Mouse (Mus musculus): ENCODE measurements around the gene Arhgap18. TPM values are rescaled to one million over a fixed set of nuclear protein-coding genes. Genes with fewer than 3 reads are reported as not detected.
A peak's percentile ranks its signal among the peaks of the same experiment; 100 is the strongest.

Arhgap18 gene
- polyA plus RNA-seq, 1 experiment from 2014 or later = 40.0 TPM

GRCm38 (mm10) chr10:26771938-26772623 is 18.9 kb downstream of the Arhgap18 start:
- Histone ChIP-seq H3K36me3 (ENCODE audit: control insufficient read depth, insufficient read depth, low read length) (no peaks in the 10 kb centered on the region), H3K9me3 (ENCODE audit: control insufficient read depth, low read length) (no peaks in the 10 kb centered on the region), H3K4me1 (replicated peaks; ENCODE audit: control insufficient read depth, insufficient read depth, low read length) (0 out of 2 replicates have a peak, but pooled peaks cover 3% of the 10 kb centered on the region), H3K4me2 (ENCODE audit: low read length) (peak overlapping the region; percentile 78), H3K4me3 (ENCODE audit: low read depth, low read length) (peak overlapping the region; percentile 58), H3K27ac (ENCODE audit: low read depth) (peak overlapping the region; percentile 87), H3K9ac (ENCODE audit: low read length) (peak overlapping the region; percentile 46), H3K27me3 (replicated peaks; ENCODE audit: control insufficient read depth, insufficient read depth, low read length) (no peaks in the 10 kb centered on the region)
- WGBS = 8% methylated on average over 15 of the region's 15 CpGs
- peak; percentile 95 for ATAC-seq (replicated peaks; ENCODE audit: low FRiP score, low TSS enrichment, low read depth)
- DNase-seq (ENCODE audit: low spot score) = peak; percentile 82

- H3K4me3 ChIP-seq (ENCODE audit: low read depth, low read length) = peak overlapping the region; percentile 58
- WGBS = 2% methylated on average over 22 of the region's 22 CpGs
- H3K27ac ChIP-seq (ENCODE audit: low read depth) = peak overlapping the region; percentile 87
- peak overlapping the region; percentile 46 for H3K9ac ChIP-seq (ENCODE audit: low read length)
- DNase-seq (ENCODE audit: low spot score) = peak; percentile 81
- peak overlapping the region; percentile 78 for H3K4me2 ChIP-seq (ENCODE audit: low read length)
- no peaks in the 10 kb centered on the region for H3K27me3 ChIP-seq (replicated peaks; ENCODE audit: control insufficient read depth, insufficient read depth, low read length)
- no peaks in the 10 kb centered on the region for H3K9me3 ChIP-seq (ENCODE audit: control insufficient read depth, low read length)
- ATAC-seq (replicated peaks; ENCODE audit: low FRiP score, low TSS enrichment, low read depth) = peak; percentile 58
- no peaks in the 10 kb centered on the region for H3K36me3 ChIP-seq (ENCODE audit: control insufficient read depth, insufficient read depth, low read length)
- 0 out of 2 replicates have a peak, but pooled peaks cover 3% of the 10 kb centered on the region for H3K4me1 ChIP-seq (replicated peaks; ENCODE audit: control insufficient read depth, insufficient read depth, low read length)
Measured at GRCm38 (mm10) chr10:26772624-26773540, 19.7 kb downstream of the Arhgap18 start.

GRCm38 (mm10) chr10:26773541-26773940 is 20.3 kb downstream of the Arhgap18 start:
- Histone ChIP-seq H3K9ac (ENCODE audit: low read length) (peak overlapping the region; percentile 46; the same call in 1 of the 2 replicates), H3K27ac (ENCODE audit: low read depth) (peak overlapping the region; percentile 87), H3K4me1 (replicated peaks; ENCODE audit: control insufficient read depth, insufficient read depth, low read length) (0 out of 2 replicates have a peak, but pooled peaks cover 3% of the 10 kb centered on the region), H3K9me3 (ENCODE audit: control insufficient read depth, low read length) (no peaks in the 10 kb centered on the region), H3K4me2 (ENCODE audit: low read length) (peak overlapping the region; percentile 78), H3K36me3 (ENCODE audit: control insufficient read depth, insufficient read depth, low read length) (no peaks in the 10 kb centered on the region), H3K27me3 (replicated peaks; ENCODE audit: control insufficient read depth, insufficient read depth, low read length) (no peaks in the 10 kb centered on the region), H3K4me3 (ENCODE audit: low read depth, low read length) (peak overlapping the region; percentile 58)
- no peak for ATAC-seq (replicated peaks; ENCODE audit: low FRiP score, low TSS enrichment, low read depth)
- 45% methylated on average over 5 of the region's 5 CpGs for WGBS
- DNase-seq (ENCODE audit: low spot score) = no peak

- Histone ChIP-seq H3K27ac (ENCODE audit: low read depth) (peak overlapping the region; percentile 87), H3K4me3 (ENCODE audit: low read depth, low read length) (peak overlapping the region; percentile 58), H3K27me3 (replicated peaks; ENCODE audit: control insufficient read depth, insufficient read depth, low read length) (no peaks in the 10 kb centered on the region), H3K4me2 (ENCODE audit: low read length) (peak overlapping the region; percentile 78), H3K9me3 (ENCODE audit: control insufficient read depth, low read length) (no peaks in the 10 kb centered on the region), H3K4me1 (replicated peaks; ENCODE audit: control insufficient read depth, insufficient read depth, low read length) (0 out of 2 replicates have a peak, but pooled peaks cover 3% of the 10 kb centered on the region), H3K9ac (ENCODE audit: low read length) (no peak overlapping the region), H3K36me3 (ENCODE audit: control insufficient read depth, insufficient read depth, low read length) (no peaks in the 10 kb centered on the region)
- 46% methylated on average over 1 of the region's 1 CpGs for WGBS
- ATAC-seq (replicated peaks; ENCODE audit: low FRiP score, low TSS enrichment, low read depth) (no peak), DNase-seq (ENCODE audit: low spot score) (no peak)
Measured at GRCm38 (mm10) chr10:26774266-26774665, 21.0 kb downstream of the Arhgap18 start.

- Histone ChIP-seq H3K4me1 (replicated peaks; ENCODE audit: control insufficient read depth, insufficient read depth, low read length) (peaks cover 11% of the 10 kb centered on the region), H3K9me3 (ENCODE audit: control insufficient read depth, low read length) (no peaks in the 10 kb centered on the region), H3K4me2 (ENCODE audit: low read length) (no peak overlapping the region), H3K27ac (ENCODE audit: low read depth) (no peak overlapping the region), H3K4me3 (ENCODE audit: low read depth, low read length) (no peak overlapping the region), H3K36me3 (ENCODE audit: control insufficient read depth, insufficient read depth, low read length) (no peaks in the 10 kb centered on the region), H3K9ac (ENCODE audit: low read length) (no peak overlapping the region), H3K27me3 (replicated peaks; ENCODE audit: control insufficient read depth, insufficient read depth, low read length) (no peaks in the 10 kb centered on the region)
- DNase-seq (ENCODE audit: low spot score) = no peak
- no peak for ATAC-seq (replicated peaks; ENCODE audit: low FRiP score, low TSS enrichment, low read depth)
Measured at GRCm38 (mm10) chr10:26776443-26776842, 23.2 kb downstream of the Arhgap18 start.

- no peaks in the 10 kb centered on the region for H3K27me3 ChIP-seq (replicated peaks; ENCODE audit: control insufficient read depth, insufficient read depth, low read length)
- no peak overlapping the region for H3K27ac ChIP-seq (ENCODE audit: low read depth)
- no peak overlapping the region for H3K9ac ChIP-seq (ENCODE audit: low read length)
- H3K36me3 ChIP-seq (ENCODE audit: control insufficient read depth, insufficient read depth, low read length) = no peaks in the 10 kb centered on the region
- peaks cover 8% of the 10 kb centered on the region for H3K4me1 ChIP-seq (replicated peaks; ENCODE audit: control insufficient read depth, insufficient read depth, low read length)
- H3K9me3 ChIP-seq (ENCODE audit: control insufficient read depth, low read length) = no peaks in the 10 kb centered on the region
- 21% methylated on average over 3 of the region's 3 CpGs for WGBS
- ATAC-seq (replicated peaks; ENCODE audit: low FRiP score, low TSS enrichment, low read depth) (no peak), DNase-seq (ENCODE audit: low spot score) (no peak)
- H3K4me3 ChIP-seq (ENCODE audit: low read depth, low read length) = no peak overlapping the region
- 0 out of 2 replicates have a peak overlapping the region, but pooled peaks have one; percentile 3 for H3K4me2 ChIP-seq (ENCODE audit: low read length)
Measured at GRCm38 (mm10) chr10:26780581-26780980, 27.4 kb downstream of the Arhgap18 start.

GRCm38 (mm10) chr10:26789680-26790079 is 36.5 kb downstream of the Arhgap18 start:
- Histone ChIP-seq H3K4me1 (replicated peaks; ENCODE audit: control insufficient read depth, insufficient read depth, low read length) (0 out of 2 replicates have a peak, but pooled peaks cover 3% of the 10 kb centered on the region), H3K27ac (ENCODE audit: low read depth) (no peak overlapping the region), H3K9ac (ENCODE audit: low read length) (no peak overlapping the region), H3K4me2 (ENCODE audit: low read length) (no peak overlapping the region), H3K9me3 (ENCODE audit: control insufficient read depth, low read length) (no peaks in the 10 kb centered on the region), H3K36me3 (ENCODE audit: control insufficient read depth, insufficient read depth, low read length) (no peaks in the 10 kb centered on the region), H3K4me3 (ENCODE audit: low read depth, low read length) (no peak overlapping the region), H3K27me3 (replicated peaks; ENCODE audit: control insufficient read depth, insufficient read depth, low read length) (no peaks in the 10 kb centered on the region)
- ATAC-seq (replicated peaks; ENCODE audit: low FRiP score, low TSS enrichment, low read depth) = no peak
- DNase-seq (ENCODE audit: low spot score) = no peak
- WGBS = 87% methylated on average over 2 of the region's 2 CpGs

GRCm38 (mm10) chr10:26791810-26792209 is 38.6 kb downstream of the Arhgap18 start:
- 81% methylated on average over 3 of the region's 3 CpGs for WGBS
- DNase-seq (ENCODE audit: low spot score) (no peak), ATAC-seq (replicated peaks; ENCODE audit: low FRiP score, low TSS enrichment, low read depth) (no peak)
- Histone ChIP-seq H3K36me3 (ENCODE audit: control insufficient read depth, insufficient read depth, low read length) (no peaks in the 10 kb centered on the region), H3K27ac (ENCODE audit: low read depth) (no peak overlapping the region), H3K4me2 (ENCODE audit: low read length) (no peak overlapping the region), H3K9me3 (ENCODE audit: control insufficient read depth, low read length) (no peaks in the 10 kb centered on the region), H3K9ac (ENCODE audit: low read length) (no peak overlapping the region), H3K4me3 (ENCODE audit: low read depth, low read length) (no peak overlapping the region), H3K27me3 (replicated peaks; ENCODE audit: control insufficient read depth, insufficient read depth, low read length) (no peaks in the 10 kb centered on the region), H3K4me1 (replicated peaks; ENCODE audit: control insufficient read depth, insufficient read depth, low read length) (0 out of 2 replicates have a peak, but pooled peaks cover 3% of the 10 kb centered on the region)

Measured in intestine, embryonic 14.5 days (tissue).